Mouse (Mus musculus): Measurements from ENCODE around the gene Gzmm.

GRCm38 (mm10) chr10:79686691-79687090 is 2.1 kb upstream of the Gzmm start:
- TF ChIP-seq CTCF (conservative IDR thresholded peaks at IDR 0.05; ENCODE audit: insufficient read depth, insufficient read length, low read depth, low read length) (no peak), POLR2A (IDR thresholded peaks at IDR 0.05; ENCODE audit: low read depth, low read length) (no peak)

Data from kidney, adult 2 months (tissue).